Mouse (Mus musculus) liver, embryonic 14.5 days (tissue): ENCODE data around the gene Ccdc6. TPM values are rescaled to one million over a fixed set of nuclear protein-coding genes. Genes with fewer than 3 reads are reported as not detected.

Source experiments
- ATAC-seq: fragments of 200-750 bp; cut with Nextera tagmentation; 2 replicates; pipeline ENCODE4 v1.8.0; 2017; ENCODE audit warnings: moderate number of reproducible peaks, mild to moderate bottlenecking, moderate library complexity; ENCODE audit not compliant: insufficient read depth
- DNase-seq, 3 experiments: peaks; one replicate each; pipeline ENCODE4 v3.0.0-alpha.2; 2012 to 2013; ENCODE audit warnings: low read depth in 3 of 3, low spot score in 3 of 3
- H3K27ac ChIP-seq: fragments of 300-500 bp; sonication (generic); 2 replicates; pipeline ENCODE4 v1.5.1; 2014; ENCODE audit warnings: moderate library complexity, mild to moderate bottlenecking, control low read depth, inconsistent platforms
- H3K27me3 ChIP-seq: fragments of 300-500 bp; sonication (generic); 2 replicates; pipeline ENCODE4 v1.6.1; 2014; ENCODE audit warnings: mild to moderate bottlenecking, low read length, moderate library complexity; ENCODE audit not compliant: control insufficient read depth, insufficient read depth
- H3K36me3 ChIP-seq: fragments of 300-500 bp; sonication (generic); replicated peaks from 2 replicates; pipeline ENCODE4 v1.6.1; 2014; ENCODE audit warnings: low read depth; ENCODE audit not compliant: control insufficient read depth, insufficient read depth
- H3K4me1 ChIP-seq, 2 experiments: fragments of 200-500 bp in 1 of 2; fragments of 300-500 bp in 1 of 2; sonication (generic) in 1 of 2; replicated peaks; 2 replicates each; pipeline ENCODE4 v1.6.1; 2012 to 2014; ENCODE audit warnings: antibody characterized with exemption in 1 of 2, inconsistent platforms in 1 of 2, low read length in 1 of 2; ENCODE audit not compliant: control insufficient read depth in 2 of 2, insufficient read depth in 2 of 2
- H3K4me2 ChIP-seq: fragments of 300-500 bp; sonication (generic); 2 replicates; pipeline ENCODE4 v1.6.1; 2014; ENCODE audit warnings: low read depth, mild to moderate bottlenecking, control low read depth, moderate library complexity
- H3K4me3 ChIP-seq, 2 experiments: fragments of 200-500 bp in 1 of 2; fragments of 300-500 bp in 1 of 2; sonication (generic) in 1 of 2; 2 replicates each; pipeline ENCODE4 v1.5.1; 2012 to 2014; ENCODE audit warnings: low read depth in 2 of 2, low read length in 2 of 2, mild to moderate bottlenecking in 2 of 2, control low read depth in 1 of 2, inconsistent platforms in 1 of 2, moderate library complexity in 1 of 2; ENCODE audit not compliant: insufficient read depth in 1 of 2
- H3K9ac ChIP-seq: fragments of 300-500 bp; sonication (generic); replicated peaks from 2 replicates; pipeline ENCODE4 v1.6.1; 2014; ENCODE audit warnings: mild to moderate bottlenecking, control low read depth, moderate library complexity
- H3K9me3 ChIP-seq: fragments of 300-500 bp; sonication (generic); 2 replicates; pipeline ENCODE4 v1.6.1; 2016; ENCODE audit warnings: low read length, mixed read lengths; ENCODE audit not compliant: control insufficient read depth
- CTCF ChIP-seq: IDR thresholded peaks from 2 replicates; pipeline ENCODE4 v1.5.1; 2016; ENCODE audit warnings: antibody characterized with exemption, low read depth, control low read depth
- EP300 ChIP-seq: IDR thresholded peaks from 2 replicates; pipeline ENCODE4 v1.6.1; 2016; ENCODE audit warnings: antibody characterized with exemption, low read depth
- WGBS: fragments of 180-500 bp; shearing (Covaris S2); extraction: QIAGEN DNeasy Blood & Tissue Kit; methylation state at CpG from one replicate; pipeline ENCODE4 v1.1.7; 2014; ENCODE audit not compliant: insufficient replicate concordance; 5-methylcytosine and 5-hydroxymethylcytosine counted together
- polyA plus RNA-seq, 2 experiments: library from polyadenylated mRNA; depleted of rRNA in 1 of 2; stranded (reverse) in 1 of 2; unstranded in 1 of 2; fragments of >200 nt; fragmentation: Nextera tagmentation in 1 of 2; extraction: Ambion mirVana in 1 of 2; gene quantifications; 2 replicates each; pipeline versions ENCODE4 v1.2.1 to v1.2.3; 2012 to 2014

Gene Ccdc6
- polyA plus RNA-seq, 2 experiments, result 8.3 to 9.5 TPM

- peak overlapping the region; percentile 91 to 98 for H3K4me3 ChIP-seq
- H3K27me3 ChIP-seq, result no peaks in the 10 kb centered on the region
- H3K4me1 ChIP-seq, result peaks cover 10 to 29% of the 10 kb centered on the region in 2 experiments
- H3K4me2 ChIP-seq, result peak overlapping the region; percentile 96
- no peaks in the 10 kb centered on the region for H3K9me3 ChIP-seq
- TF ChIP-seq EP300 (no peak), CTCF (no peak)
- 26% methylated on average over 6 of the region's 6 CpGs for WGBS
- DNase-seq, result no peak
- peak overlapping the region; percentile 91 for H3K9ac ChIP-seq
- no peak for ATAC-seq
- H3K36me3 ChIP-seq, result no peaks in the 10 kb centered on the region; the same call in 1 of the 2 replicates
- no peak overlapping the region for H3K27ac ChIP-seq
These were observed 1.7 kb downstream of the Ccdc6 start for GRCm38 (mm10) chr10:70098626-70099025.

- no peak for DNase-seq
- Histone ChIP-seq H3K9me3 (no peaks in the 10 kb centered on the region), H3K4me2 (peak overlapping the region; percentile 96), H3K4me3 (0 out of 4 replicates have a peak overlapping the region, but pooled peaks of 1 of the 2 experiments have one; percentile 91), H3K9ac (no peak overlapping the region), H3K4me1 (peaks cover 10 to 25% of the 10 kb centered on the region in 2 experiments), H3K27ac (no peak overlapping the region), H3K27me3 (no peaks in the 10 kb centered on the region), H3K36me3 (no peaks in the 10 kb centered on the region; the same call in 1 of the 2 replicates)
- TF ChIP-seq CTCF (no peak), EP300 (no peak)
- no peak for ATAC-seq
- 57% methylated on average over 8 of the region's 8 CpGs for WGBS
These were observed 2.1 kb downstream of the Ccdc6 start for GRCm38 (mm10) chr10:70099052-70099451.

- Histone ChIP-seq H3K9ac (no peak overlapping the region), H3K4me1 (peaks cover 2 to 16% of the 10 kb centered on the region in 2 experiments; a peak in 3 of 4 replicates), H3K27ac (no peak overlapping the region), H3K36me3 (no peaks in the 10 kb centered on the region; the same call in 1 of the 2 replicates), H3K4me3 (no peak overlapping the region), H3K9me3 (no peaks in the 10 kb centered on the region), H3K4me2 (no peak overlapping the region), H3K27me3 (no peaks in the 10 kb centered on the region)
- 86% methylated on average over 4 of the region's 4 CpGs for WGBS
- DNase-seq, result no peak
- ATAC-seq, result no peak
- TF ChIP-seq CTCF (peak; percentile 22), EP300 (no peak)
These were observed 5.2 kb downstream of the Ccdc6 start for GRCm38 (mm10) chr10:70102086-70102485.

GRCm38 (mm10) chr10:70108016-70108415 lies 11.1 kb downstream of the Ccdc6 start:
- H3K4me3 ChIP-seq, result no peak overlapping the region
- ATAC-seq (no peak), DNase-seq (no peak)
- no peak overlapping the region for H3K4me2 ChIP-seq
- H3K4me1 ChIP-seq, result peaks cover 14 to 22% of the 10 kb centered on the region in 2 experiments
- H3K27ac ChIP-seq, result no peak overlapping the region
- no peaks in the 10 kb centered on the region for H3K36me3 ChIP-seq
- H3K9me3 ChIP-seq, result no peaks in the 10 kb centered on the region
- 72% methylated on average over 12 of the region's 13 CpGs for WGBS
- TF ChIP-seq CTCF (no peak), EP300 (no peak)
- no peaks in the 10 kb centered on the region for H3K27me3 ChIP-seq
- no peak overlapping the region for H3K9ac ChIP-seq

GRCm38 (mm10) chr10:70109974-70110373 lies 13.1 kb downstream of the Ccdc6 start:
- Histone ChIP-seq H3K9me3 (no peaks in the 10 kb centered on the region), H3K9ac (no peak overlapping the region), H3K27ac (no peak overlapping the region), H3K4me3 (no peak overlapping the region), H3K36me3 (no peaks in the 10 kb centered on the region), H3K4me1 (peaks cover 14 to 22% of the 10 kb centered on the region in 2 experiments), H3K27me3 (no peaks in the 10 kb centered on the region), H3K4me2 (no peak overlapping the region; the same call in 1 of the 2 replicates)
- TF ChIP-seq EP300 (no peak), CTCF (no peak)
- ATAC-seq (peak; percentile 89), DNase-seq (no peak)
- WGBS, result 29% methylated on average over 5 of the region's 5 CpGs
